Mouse (Mus musculus) E14TG2a.4 (cell line): ENCODE data around the gene Mrpl39.

Source experiments
- H3K27me3 ChIP-seq: 2 replicates; pipeline ENCODE4 v1.6.1; 2014; ENCODE audit warnings: low read length, control low read depth; ENCODE audit not compliant: insufficient read depth
- H3K36me3 ChIP-seq: 2 replicates; pipeline ENCODE4 v1.6.1; 2014; ENCODE audit warnings: low read length, control low read depth; ENCODE audit not compliant: insufficient read depth
- H3K4me1 ChIP-seq: replicated peaks from 2 replicates; pipeline ENCODE4 v1.6.1; 2014; ENCODE audit warnings: low read depth, low read length, control low read depth
- H3K4me3 ChIP-seq: replicated peaks from 2 replicates; pipeline ENCODE4 v1.5.1; 2014; ENCODE audit warnings: mild to moderate bottlenecking, low read length
- H3K9me3 ChIP-seq: 2 replicates; pipeline ENCODE4 v1.6.1; 2014; ENCODE audit warnings: low read length, control low read depth
- CTCF ChIP-seq: conservative IDR thresholded peaks from 2 replicates; pipeline ENCODE4 v1.5.1; 2014; ENCODE audit warnings: low read length
- NANOG ChIP-seq: IDR thresholded peaks from 2 replicates; pipeline ENCODE4 v1.6.1; 2014; ENCODE audit warnings: borderline replicate concordance, low read length, mixed read lengths
- POU5F1 ChIP-seq: IDR thresholded peaks from 2 replicates; pipeline ENCODE4 v1.6.1; 2014; ENCODE audit warnings: low read length, borderline replicate concordance

The Mrpl39 gene

DNA sequence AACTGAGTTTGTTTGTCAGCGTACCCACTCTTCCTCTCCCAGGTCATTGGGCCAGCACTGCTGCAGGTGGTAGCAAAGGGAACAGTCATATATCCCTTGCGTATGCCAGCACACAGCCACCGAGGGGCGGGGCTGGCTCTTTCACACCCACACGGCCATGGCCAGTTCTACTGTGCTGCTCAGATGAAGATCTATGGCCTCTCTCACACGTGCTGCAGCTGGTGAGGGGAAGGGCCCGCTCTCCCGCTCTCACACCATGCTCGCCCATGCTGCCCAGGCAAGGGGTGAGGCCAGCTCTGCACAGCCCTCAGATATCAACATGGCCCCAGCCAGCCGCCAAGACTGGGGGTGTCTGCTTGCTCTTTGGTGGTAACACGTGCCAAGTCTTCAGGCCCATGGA is 39.4 kb downstream of the Mrpl39 start:
- TF ChIP-seq POU5F1: no peak
- TF ChIP-seq NANOG: no peak
- no peaks in the 10 kb centered on the region for H3K9me3 ChIP-seq
- peaks cover 17% of the 10 kb centered on the region for H3K27me3 ChIP-seq
- H3K4me3 ChIP-seq: no peak overlapping the region
- H3K36me3 ChIP-seq: no peaks in the 10 kb centered on the region
- no peaks in the 10 kb centered on the region for H3K4me1 ChIP-seq

DNA sequence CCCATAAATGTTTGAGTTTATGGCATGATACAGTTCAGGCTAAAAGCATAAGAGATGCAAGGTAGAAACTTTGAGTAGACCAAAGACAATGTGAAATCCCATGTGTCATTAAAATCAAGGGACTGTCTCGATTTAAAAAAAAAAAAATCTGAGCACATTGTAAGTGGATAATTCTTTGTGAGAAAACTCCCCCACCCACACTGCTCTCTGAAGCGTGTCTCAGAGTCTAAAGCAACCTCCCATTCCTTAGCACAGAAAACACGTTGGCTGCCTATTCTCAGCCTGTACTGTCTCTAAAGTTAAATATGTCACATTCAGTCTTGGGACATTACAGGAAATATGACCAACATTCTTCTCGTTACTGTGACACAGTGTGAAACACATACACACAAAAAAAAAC is 53.6 kb downstream of the Mrpl39 start:
- Histone ChIP-seq H3K27me3 (no peaks in the 10 kb centered on the region), H3K4me3 (no peak overlapping the region), H3K9me3 (no peaks in the 10 kb centered on the region), H3K36me3 (no peaks in the 10 kb centered on the region), H3K4me1 (no peaks in the 10 kb centered on the region)
- TF ChIP-seq POU5F1: no peak

DNA sequence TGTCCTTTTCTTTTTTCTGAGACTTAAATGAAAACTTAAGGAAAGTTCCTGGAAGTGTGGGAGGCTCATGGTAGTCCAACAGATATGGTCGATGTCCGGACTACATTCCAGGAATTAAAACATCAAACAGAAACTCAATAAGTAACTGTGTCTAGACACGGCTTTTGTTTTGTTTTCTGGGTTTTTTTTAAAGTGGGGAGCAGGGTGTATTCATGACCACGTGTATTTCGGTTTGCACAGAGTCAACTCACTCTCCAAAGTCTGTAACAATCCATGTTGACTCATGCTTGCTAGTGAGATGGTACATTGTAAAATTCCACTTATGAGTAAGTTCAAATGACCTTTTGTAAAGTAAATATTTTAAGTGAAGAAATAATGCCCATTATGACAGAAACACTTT is 54.8 kb downstream of the Mrpl39 start:
- Histone ChIP-seq H3K27me3 (no peaks in the 10 kb centered on the region), H3K9me3 (no peaks in the 10 kb centered on the region), H3K4me3 (no peak overlapping the region), H3K4me1 (no peaks in the 10 kb centered on the region), H3K36me3 (no peaks in the 10 kb centered on the region)
- TF ChIP-seq CTCF (no peak), POU5F1 (no peak), NANOG (no peak)

- Histone ChIP-seq H3K36me3 (no peaks in the 10 kb centered on the region), H3K4me1 (no peaks in the 10 kb centered on the region), H3K4me3 (no peak overlapping the region), H3K27me3 (no peaks in the 10 kb centered on the region), H3K9me3 (no peaks in the 10 kb centered on the region)
- TF ChIP-seq POU5F1 (no peak), NANOG (no peak), CTCF (no peak)
Observed at GRCm38 (mm10) chr16:84677292-84677691, 58.2 kb downstream of the Mrpl39 start.
